Mouse (Mus musculus) kidney, postnatal 0 days (tissue): ENCODE measurements around the gene Adam33. TPM values are rescaled to one million over a fixed set of nuclear protein-coding genes. Genes with fewer than 3 reads are reported as not detected.

Experiments used
- ATAC-seq: fragments of 200-750 bp; cut with Nextera tagmentation; replicated peaks from 2 replicates; pipeline ENCODE4 v1.8.0; 2017; ENCODE audit warnings: low read depth, moderate number of reproducible peaks, moderate TSS enrichment, moderate library complexity; ENCODE audit not compliant: low FRiP score
- DNase-seq: peaks from one replicate; pipeline ENCODE4 v3.0.0-alpha.2; 2016; ENCODE audit warnings: low spot score
- H3K27ac ChIP-seq: fragments of 300-500 bp; sonication (generic); 2 replicates; pipeline ENCODE4 v1.5.1; 2014; ENCODE audit warnings: mild to moderate bottlenecking
- H3K27me3 ChIP-seq: fragments of 300-500 bp; sonication (generic); 2 replicates; pipeline ENCODE4 v1.6.1; 2014; ENCODE audit warnings: low read length, mixed read lengths; ENCODE audit not compliant: insufficient read depth
- H3K36me3 ChIP-seq: fragments of 300-500 bp; sonication (generic); 2 replicates; pipeline ENCODE4 v1.6.1; 2014; ENCODE audit warnings: low read length, mixed read lengths; ENCODE audit not compliant: insufficient read depth
- H3K4me1 ChIP-seq: fragments of 300-500 bp; sonication (generic); replicated peaks from 2 replicates; pipeline ENCODE4 v1.6.1; 2014; ENCODE audit warnings: antibody characterized with exemption, low read length, mixed read lengths; ENCODE audit not compliant: insufficient read depth
- H3K4me2 ChIP-seq: fragments of 300-500 bp; sonication (generic); 2 replicates; pipeline ENCODE4 v1.6.1; 2014; ENCODE audit warnings: mild to moderate bottlenecking, low read length, moderate library complexity, mixed read lengths
- H3K4me3 ChIP-seq: fragments of 300-500 bp; sonication (generic); replicated peaks from 2 replicates; pipeline ENCODE4 v1.5.1; 2014; ENCODE audit warnings: low read depth, low read length
- H3K9ac ChIP-seq: fragments of 300-500 bp; sonication (generic); 2 replicates; pipeline ENCODE4 v1.6.1; 2014; ENCODE audit warnings: low read depth, low read length
- H3K9me3 ChIP-seq: fragments of 300-500 bp; sonication (generic); replicated peaks from 2 replicates; pipeline ENCODE4 v1.6.1; 2016; ENCODE audit warnings: low read length, inconsistent platforms, mixed read lengths
- CTCF ChIP-seq: IDR thresholded peaks from 2 replicates; pipeline ENCODE4 v1.5.1; 2016; ENCODE audit warnings: antibody characterized with exemption, low read depth, mild to moderate bottlenecking, moderate library complexity
- WGBS: fragments of 180-500 bp; shearing (Covaris S2); extraction: QIAGEN DNeasy Blood & Tissue Kit; methylation state at CpG from one replicate; pipeline ENCODE4 v1.1.7; 2014; 5-methylcytosine and 5-hydroxymethylcytosine counted together
- microRNA-seq: library from miRNA; unstranded; fragments of <30 nt; microRNA quantifications from one replicate; pipeline ENCODE4, GENCODE M21; 2016
- polyA plus RNA-seq: library from polyadenylated mRNA; unstranded; fragments of >200 nt; fragmentation: Nextera tagmentation; extraction: Ambion mirVana; gene quantifications from 2 replicates; pipeline ENCODE4 v1.2.1, GENCODE M21; 2015

Gene Adam33
- polyA plus RNA-seq, 1 experiment from 2014 or later: 1.9 TPM

GRCm38 (mm10) chr2:131029065-131029935, 34.3 kb downstream of the Adam33 start:
- no peak for TF ChIP-seq CTCF

GRCm38 (mm10) chr2:131026941-131027340, 36.7 kb downstream of the Adam33 start:
- Histone ChIP-seq H3K36me3 (peaks cover 11% of the 10 kb centered on the region; the same call in 1 of the 2 replicates), H3K4me2 (no peak overlapping the region), H3K4me3 (no peak overlapping the region), H3K9ac (no peak overlapping the region), H3K9me3 (no peaks in the 10 kb centered on the region), H3K27ac (no peak overlapping the region), H3K27me3 (no peaks in the 10 kb centered on the region), H3K4me1 (no peaks in the 10 kb centered on the region)
- DNase-seq: no peak
- 90% methylated on average over 3 of the region's 3 CpGs for WGBS
- ATAC-seq: no peak
- TF ChIP-seq CTCF: no peak

More at GRCm38 (mm10) chr2:131029065-131029935, 34.3 kb downstream of the Adam33 start:
- H3K27ac ChIP-seq: no peak overlapping the region
- H3K9me3 ChIP-seq: no peaks in the 10 kb centered on the region
- H3K27me3 ChIP-seq: no peaks in the 10 kb centered on the region
- 0 out of 2 replicates have a peak, but pooled peaks cover 6% of the 10 kb centered on the region for H3K36me3 ChIP-seq
- H3K4me3 ChIP-seq: no peak overlapping the region
- WGBS: 67% methylated on average over 9 of the region's 9 CpGs
- H3K4me2 ChIP-seq: no peak overlapping the region
- no peaks in the 10 kb centered on the region for H3K4me1 ChIP-seq
- no peak overlapping the region for H3K9ac ChIP-seq
- no peak; the same call in 1 of the 2 replicates for ATAC-seq
- DNase-seq: peak; percentile 34

GRCm38 (mm10) chr2:131025230-131025629, 38.4 kb downstream of the Adam33 start:
- Histone ChIP-seq H3K4me2 (no peak overlapping the region), H3K27me3 (no peaks in the 10 kb centered on the region), H3K4me1 (no peaks in the 10 kb centered on the region), H3K9me3 (no peaks in the 10 kb centered on the region), H3K36me3 (peaks cover 11% of the 10 kb centered on the region; the same call in 1 of the 2 replicates), H3K4me3 (no peak overlapping the region), H3K9ac (no peak overlapping the region), H3K27ac (no peak overlapping the region)
- no peak for TF ChIP-seq CTCF
- ATAC-seq (no peak), DNase-seq (no peak)
- WGBS: 92% methylated on average over 2 of the region's 2 CpGs

GRCm38 (mm10) chr2:131010566-131010965, 53.0 kb downstream of the Adam33 start:
- no peak overlapping the region for H3K9ac ChIP-seq
- no peak overlapping the region for H3K27ac ChIP-seq
- DNase-seq (no peak), ATAC-seq (no peak)
- TF ChIP-seq CTCF: no peak
- no peak overlapping the region for H3K4me2 ChIP-seq
- H3K27me3 ChIP-seq: no peaks in the 10 kb centered on the region
- no peaks in the 10 kb centered on the region for H3K4me1 ChIP-seq
- 77% methylated on average over 1 of the region's 1 CpGs for WGBS
- H3K36me3 ChIP-seq: 0 out of 2 replicates have a peak, but pooled peaks cover 3% of the 10 kb centered on the region
- H3K4me3 ChIP-seq: no peak overlapping the region
- no peaks in the 10 kb centered on the region for H3K9me3 ChIP-seq

- Histone ChIP-seq H3K4me3 (no peak overlapping the region), H3K9ac (no peak overlapping the region), H3K36me3 (peaks cover 3% of the 10 kb centered on the region; the same call in 1 of the 2 replicates), H3K27ac (no peak overlapping the region), H3K27me3 (no peaks in the 10 kb centered on the region), H3K9me3 (no peaks in the 10 kb centered on the region), H3K4me2 (no peak overlapping the region), H3K4me1 (no peaks in the 10 kb centered on the region)
- DNase-seq (no peak), ATAC-seq (no peak)
- WGBS: 84% methylated on average over 2 of the region's 2 CpGs
- TF ChIP-seq CTCF: no peak
Observed at GRCm38 (mm10) chr2:131009123-131009522, 54.5 kb downstream of the Adam33 start.

Small RNAs within 50 kb of the gene (microRNA-seq; reads per million reads assigned to microRNA genes)
- not detected for gene Mir6973b

Other genes starting within 250 kb of the Adam33 start
- gene 4930402H24Rik, start 157.4 kb downstream of the Adam33 start, polyA plus RNA-seq: 19.2 and 23.2 TPM in 2 replicates
- gene Atrn, start 157.3 kb downstream of the Adam33 start, polyA plus RNA-seq: 6.2 and 6.5 TPM in 2 replicates
- gene Gfra4, start 20.7 kb downstream of the Adam33 start, polyA plus RNA-seq: 14.2 and 14.5 TPM in 2 replicates
- 0.33 and 0.41 TPM in 2 replicates for gene Siglec1, start 23.0 kb upstream of the Adam33 start, polyA plus RNA-seq
- gene Hspa12b, start 63.5 kb upstream of the Adam33 start, polyA plus RNA-seq: 9.4 and 9.8 TPM in 2 replicates
- gene Gm11037, start 69.7 kb upstream of the Adam33 start, polyA plus RNA-seq: not detected in 2 replicates
- 84.8 and 91.5 TPM in 2 replicates for gene 1700037H04Rik, start 96.3 kb upstream of the Adam33 start, polyA plus RNA-seq
- gene Cenpb, start 116.3 kb upstream of the Adam33 start, polyA plus RNA-seq: 13.1 and 15.3 TPM in 2 replicates
- 36.1 and 39.0 TPM in 2 replicates for gene Cdc25b, start 123.1 kb upstream of the Adam33 start, polyA plus RNA-seq
- gene Spef1, start 123.5 kb upstream of the Adam33 start, polyA plus RNA-seq: 3.7 and 4.0 TPM in 2 replicates
- gene Ap5s1, start 143.3 kb upstream of the Adam33 start, polyA plus RNA-seq: 29.9 and 33.4 TPM in 2 replicates
- 31.8 and 34.2 TPM in 2 replicates for gene Mavs, start 170.2 kb upstream of the Adam33 start, polyA plus RNA-seq
- gene Pank2, start 198.7 kb upstream of the Adam33 start, polyA plus RNA-seq: 32.1 and 36.7 TPM in 2 replicates